Mouse (Mus musculus): ENCODE results near the gene A830018L16Rik.

GRCm38 (mm10) chr1:11895715-11896114, 481.8 kb downstream of the A830018L16Rik start:
- TF ChIP-seq CTCF (IDR thresholded peaks at IDR 0.05; ENCODE audit: borderline replicate concordance, control insufficient read depth, extremely low read depth, insufficient read depth, low read length, poor library complexity), result no peak
- no peak for TF ChIP-seq POLR2A (IDR thresholded peaks at IDR 0.05; ENCODE audit: control insufficient read depth, extremely low read depth, insufficient read depth, low read length, poor library complexity)

All from thymus, adult 2 months (tissue).